Mouse (Mus musculus): Measurements from ENCODE around the gene Arid3a. TPM values are rescaled to one million over a fixed set of nuclear protein-coding genes. Genes with fewer than 3 reads are reported as not detected.

The Arid3a gene
- polyA plus RNA-seq, 1 experiment from 2014 or later = 18.2 TPM

- H3K9me3 ChIP-seq (replicated peaks) = no peaks in the 10 kb centered on the region
- no peak for DNase-seq (ENCODE audit: low spot score)
- H3K36me3 ChIP-seq = peaks cover 39% of the 10 kb centered on the region
- H3K27ac ChIP-seq = no peak overlapping the region; the same call in 1 of the 2 replicates
- H3K4me3 ChIP-seq = peak overlapping the region; percentile 82; the same call in 1 of the 2 replicates
- peaks cover 23% of the 10 kb centered on the region for H3K27me3 ChIP-seq (ENCODE audit: low read depth, poor library complexity, severe bottlenecking)
- WGBS = 77% methylated on average over 11 of the region's 11 CpGs
- H3K4me1 ChIP-seq = peaks cover 53% of the 10 kb centered on the region
Measured at GRCm38 (mm10) chr10:79914131-79914947, 12.5 kb upstream of the Arid3a start.

- peaks cover 57% of the 10 kb centered on the region for H3K4me1 ChIP-seq
- peak overlapping the region; percentile 82; the same call in 1 of the 2 replicates for H3K4me3 ChIP-seq
- H3K9me3 ChIP-seq (replicated peaks) = no peaks in the 10 kb centered on the region
- H3K27me3 ChIP-seq (ENCODE audit: low read depth, poor library complexity, severe bottlenecking) = peaks cover 30% of the 10 kb centered on the region
- no peak overlapping the region for H3K27ac ChIP-seq
- WGBS = 72% methylated on average over 7 of the region's 7 CpGs
- peaks cover 39% of the 10 kb centered on the region for H3K36me3 ChIP-seq
- no peak for DNase-seq (ENCODE audit: low spot score)
Measured at GRCm38 (mm10) chr10:79914948-79915596, 11.8 kb upstream of the Arid3a start.

- DNase-seq (ENCODE audit: low spot score) = no peak
- Histone ChIP-seq H3K4me1 (peaks cover 67% of the 10 kb centered on the region), H3K36me3 (peaks cover 31% of the 10 kb centered on the region), H3K9me3 (replicated peaks) (no peaks in the 10 kb centered on the region), H3K27ac (peak overlapping the region; percentile 93), H3K27me3 (ENCODE audit: low read depth, poor library complexity, severe bottlenecking) (peaks cover 40% of the 10 kb centered on the region), H3K4me3 (peak overlapping the region; percentile 82)
- WGBS = 11% methylated on average over 8 of the region's 8 CpGs
Measured at GRCm38 (mm10) chr10:79916081-79916480, 10.8 kb upstream of the Arid3a start.

GRCm38 (mm10) chr10:79916808-79917531 lies 9.9 kb upstream of the Arid3a start, which contains the start of gene Kiss1r:
TSS of gene Kiss1r (plus strand) at chr10:79916971.
- Histone ChIP-seq H3K36me3 (peaks cover 22% of the 10 kb centered on the region), H3K27ac (peak within 1 kb of the TSS; percentile 93), H3K4me3 (peak within 1 kb of the TSS; percentile 82), H3K27me3 (ENCODE audit: low read depth, poor library complexity, severe bottlenecking) (peaks cover 49% of the 10 kb centered on the region), H3K4me1 (peaks cover 75% of the 10 kb centered on the region), H3K9me3 (replicated peaks) (no peaks in the 10 kb centered on the region)
- DNase-seq (ENCODE audit: low spot score) = peak; percentile 93
- WGBS = 3% methylated on average over 42 of the region's 42 CpGs

GRCm38 (mm10) chr10:79917532-79918100 lies 9.2 kb upstream of the Arid3a start:
- 64% methylated on average over 5 of the region's 5 CpGs for WGBS

GRCm38 (mm10) chr10:79918231-79919078 lies 8.4 kb upstream of the Arid3a start:
- peak overlapping the region; percentile 43 for H3K4me3 ChIP-seq
- DNase-seq (ENCODE audit: low spot score) = peak; percentile 52
- H3K36me3 ChIP-seq = peaks cover 9% of the 10 kb centered on the region; the same call in 1 of the 2 replicates
- H3K27me3 ChIP-seq (ENCODE audit: low read depth, poor library complexity, severe bottlenecking) = peaks cover 64% of the 10 kb centered on the region
- H3K27ac ChIP-seq = peak overlapping the region; percentile 14; the same call in 1 of the 2 replicates
- 5% methylated on average over 35 of the region's 35 CpGs for WGBS
- H3K9me3 ChIP-seq (replicated peaks) = no peaks in the 10 kb centered on the region
- peaks cover 78% of the 10 kb centered on the region for H3K4me1 ChIP-seq

More at GRCm38 (mm10) chr10:79917532-79918100, 9.2 kb upstream of the Arid3a start:
- H3K36me3 ChIP-seq = peaks cover 15% of the 10 kb centered on the region
- no peaks in the 10 kb centered on the region for H3K9me3 ChIP-seq (replicated peaks)
- DNase-seq (ENCODE audit: low spot score) = no peak
- peaks cover 56% of the 10 kb centered on the region for H3K27me3 ChIP-seq (ENCODE audit: low read depth, poor library complexity, severe bottlenecking)
- H3K4me1 ChIP-seq = peaks cover 75% of the 10 kb centered on the region
- no peak overlapping the region for H3K27ac ChIP-seq
- H3K4me3 ChIP-seq = peak overlapping the region; percentile 82

- no peak for DNase-seq (ENCODE audit: low spot score)
- peaks cover 72% of the 10 kb centered on the region for H3K27me3 ChIP-seq (ENCODE audit: low read depth, poor library complexity, severe bottlenecking)
- H3K4me3 ChIP-seq = peak overlapping the region; percentile 43
- 0 out of 2 replicates have a peak, but pooled peaks cover under 1% of the 10 kb centered on the region for H3K36me3 ChIP-seq
- H3K4me1 ChIP-seq = peaks cover 74% of the 10 kb centered on the region
- WGBS = 5% methylated on average over 21 of the region's 21 CpGs
- no peak overlapping the region for H3K27ac ChIP-seq
- H3K9me3 ChIP-seq (replicated peaks) = no peaks in the 10 kb centered on the region
Measured at GRCm38 (mm10) chr10:79919251-79919849, 7.5 kb upstream of the Arid3a start.

- peaks cover 72% of the 10 kb centered on the region for H3K27me3 ChIP-seq (ENCODE audit: low read depth, poor library complexity, severe bottlenecking)
- H3K9me3 ChIP-seq (replicated peaks) = no peaks in the 10 kb centered on the region
- DNase-seq (ENCODE audit: low spot score) = no peak
- no peaks in the 10 kb centered on the region for H3K36me3 ChIP-seq
- peak overlapping the region; percentile 43 for H3K4me3 ChIP-seq
- H3K27ac ChIP-seq = no peak overlapping the region
- WGBS = 20% methylated on average over 26 of the region's 26 CpGs
- peaks cover 65% of the 10 kb centered on the region for H3K4me1 ChIP-seq
Measured at GRCm38 (mm10) chr10:79920056-79920890, 6.6 kb upstream of the Arid3a start.

- Histone ChIP-seq H3K27ac (no peak within 1 kb of the TSS; the same call in 1 of the 2 replicates), H3K4me1 (peaks cover 63% of the 10 kb centered on the region), H3K4me3 (peak within 1 kb of the TSS; percentile 43), H3K36me3 (no peaks in the 10 kb centered on the region), H3K9me3 (replicated peaks) (no peaks in the 10 kb centered on the region), H3K27me3 (ENCODE audit: low read depth, poor library complexity, severe bottlenecking) (peaks cover 72% of the 10 kb centered on the region)
- WGBS = 6% methylated on average over 41 of the region's 41 CpGs
- DNase-seq (ENCODE audit: low spot score) = no peak
Measured at GRCm38 (mm10) chr10:79920958-79921535, 5.8 kb upstream of the Arid3a start, which contains the start of gene R3hdm4. TSS of gene R3hdm4 (minus strand) at chr10:79921208.

GRCm38 (mm10) chr10:79921572-79921971 lies 5.3 kb upstream of the Arid3a start:
- Histone ChIP-seq H3K9me3 (replicated peaks) (no peaks in the 10 kb centered on the region), H3K27me3 (ENCODE audit: low read depth, poor library complexity, severe bottlenecking) (peaks cover 72% of the 10 kb centered on the region), H3K4me1 (peaks cover 64% of the 10 kb centered on the region), H3K4me3 (peak overlapping the region; percentile 43), H3K27ac (no peak overlapping the region; the same call in 1 of the 2 replicates), H3K36me3 (no peaks in the 10 kb centered on the region)
- DNase-seq (ENCODE audit: low spot score) = peak; percentile 65
- WGBS = 1% methylated on average over 34 of the region's 34 CpGs

Measured in limb, embryonic 10.5 days (tissue).